Mouse (Mus musculus): ENCODE data around the gene Cnbd2.

- no peak for TF ChIP-seq CTCF (IDR thresholded peaks at IDR 0.05; ENCODE audit: borderline replicate concordance, control insufficient read depth, extremely low read depth, insufficient read depth, low read length, poor library complexity)
- no peak for TF ChIP-seq POLR2A (IDR thresholded peaks at IDR 0.05; ENCODE audit: control insufficient read depth, extremely low read depth, insufficient read depth, low read length, poor library complexity)
These were observed 87.4 kb downstream of the Cnbd2 start for GRCm38 (mm10) chr2:156399485-156399884.
